Mouse (Mus musculus): ENCODE data around the gene Fgd3.

DNA sequence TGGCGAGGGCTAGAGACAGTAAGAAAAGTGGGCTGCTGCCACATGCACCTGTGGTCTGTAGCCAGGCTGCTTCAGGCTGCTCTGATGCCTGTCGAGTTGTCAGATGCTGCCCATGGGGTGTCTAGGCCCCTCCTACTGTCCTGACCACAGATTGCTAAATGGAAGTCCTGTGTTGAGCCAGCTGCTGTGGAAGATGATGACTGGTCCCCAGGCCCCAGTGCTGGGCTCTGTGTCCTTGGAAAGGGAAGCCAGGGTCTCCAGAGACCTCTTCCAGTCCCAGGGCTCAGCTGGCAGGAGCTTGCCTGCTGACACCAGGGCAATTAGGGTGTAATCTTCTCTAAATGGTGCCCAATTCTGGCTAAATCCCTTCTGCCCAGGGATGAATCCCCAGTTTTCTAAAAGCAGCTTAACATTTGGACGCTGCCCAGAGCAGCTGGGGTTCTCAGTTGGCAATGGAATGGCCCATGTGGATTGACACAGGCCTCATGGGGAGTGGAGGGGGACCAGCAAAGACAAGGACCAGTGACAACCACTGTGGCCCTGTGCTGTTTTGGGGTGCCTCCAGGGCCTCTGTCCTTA, 32.6 kb upstream of the Fgd3 start:
- TF ChIP-seq POLR2A (IDR thresholded peaks at IDR 0.05; ENCODE audit: low read depth, low read length) (no peak), CTCF (IDR thresholded peaks at IDR 0.05; ENCODE audit: borderline replicate concordance, insufficient read depth, low read length) (no peak)
